Mouse (Mus musculus): ENCODE measurements around the gene Gm15293.
"Not testable (repeated sequence)": the region's sequence is repeated elsewhere in the genome, so short reads cannot be mapped to it uniquely, and the experiment has no call there.

Gene Gm15293

DNA sequence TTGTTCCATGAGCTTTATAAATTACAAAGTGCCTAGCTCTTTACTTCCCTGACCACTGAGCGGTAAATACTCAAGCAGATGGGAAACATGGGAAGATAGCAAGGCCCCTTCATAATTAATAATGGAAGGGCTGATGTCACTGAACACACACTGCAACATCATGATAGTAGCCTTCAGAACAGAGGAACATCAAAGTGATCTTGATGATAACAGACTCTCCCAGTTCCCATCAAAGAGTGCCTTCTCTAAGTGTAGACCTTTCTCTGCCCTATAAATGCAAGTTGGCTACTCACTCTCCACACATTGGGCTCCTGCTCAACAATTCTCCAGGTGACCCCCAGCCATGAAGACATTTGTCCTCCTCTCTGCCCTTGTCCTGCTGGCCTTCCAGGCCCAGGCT lies at the start of gene Gm15293:
TSS of gene Gm15293 (plus strand) at position 301 of the 400 bp plus-strand sequence.
- DNase-seq (ENCODE audit: low read depth, low spot score) = not testable (repeated sequence)

DNA sequence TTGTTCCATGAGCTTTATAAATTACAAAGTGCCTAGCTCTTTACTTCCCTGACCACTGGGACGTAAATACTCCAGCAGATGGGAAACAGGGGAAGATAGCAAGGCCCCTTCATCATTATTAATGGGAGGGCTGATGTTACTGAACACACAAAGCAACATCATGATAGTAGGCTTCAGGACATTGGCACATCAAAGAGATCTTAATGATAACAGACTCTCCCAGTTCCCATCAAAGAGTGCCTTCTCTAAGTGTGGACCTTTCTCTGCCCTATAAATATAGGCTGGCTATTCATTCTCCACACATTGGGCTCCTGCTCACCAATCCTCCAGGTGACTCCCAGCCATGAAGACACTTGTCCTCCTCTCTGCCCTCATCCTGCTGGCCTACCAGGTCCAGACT lies 39.4 kb upstream of the Gm15293 start, which contains the start of gene Defa22:
TSS of gene Defa22 (plus strand) at position 301 of the 400 bp plus-strand sequence.
- DNase-seq (ENCODE audit: low read depth, low spot score) = not testable (repeated sequence)

DNA sequence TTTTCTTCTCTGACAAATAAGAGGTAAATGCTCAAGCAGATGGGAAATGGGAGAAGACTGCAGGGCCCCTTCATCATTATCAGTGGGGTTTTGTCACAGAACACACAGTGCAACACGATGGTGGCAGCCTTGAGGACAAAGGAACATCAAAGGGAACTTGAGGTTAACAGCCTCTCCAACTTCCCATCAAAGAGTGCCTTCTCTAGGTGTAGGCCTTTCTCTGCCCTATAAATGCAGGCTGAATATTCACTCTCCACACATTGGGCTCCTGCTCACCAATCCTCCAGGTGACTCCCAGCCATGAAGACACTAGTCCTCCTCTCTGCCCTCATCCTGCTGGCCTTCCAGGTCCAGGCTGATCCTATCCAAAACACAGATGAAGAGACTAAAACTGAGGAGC lies 10.0 kb upstream of the Gm15293 start, which contains the start of gene Defa31:
TSS of gene Defa31 (plus strand) at position 301 of the 400 bp plus-strand sequence.
- not testable (repeated sequence) for DNase-seq (ENCODE audit: low read depth, low spot score)

All from embryo, embryonic 11.5 days (tissue).